Mouse (Mus musculus) erythroblast, embryonic 14.5 days (primary cell): ENCODE measurements around the gene Usf3. TPM values are rescaled to one million over a fixed set of nuclear protein-coding genes. Genes with fewer than 3 reads are reported as not detected.

ENCODE experiments used
- H3K27me3 ChIP-seq: 2 replicates; pipeline ENCODE4 v1.6.1; 2012; ENCODE audit warnings: inconsistent platforms; ENCODE audit not compliant: control insufficient read depth
- H3K36me3 ChIP-seq: 2 replicates; pipeline ENCODE4 v1.6.1; 2012; ENCODE audit warnings: mild to moderate bottlenecking, inconsistent platforms; ENCODE audit not compliant: control insufficient read depth
- H3K4me1 ChIP-seq: 2 replicates; pipeline ENCODE4 v1.6.1; 2012; ENCODE audit warnings: inconsistent platforms; ENCODE audit not compliant: control insufficient read depth
- H3K4me3 ChIP-seq: replicated peaks from 2 replicates; pipeline ENCODE3; 2012; ENCODE audit warnings: moderate library complexity, mild to moderate bottlenecking, inconsistent platforms
- H3K9me3 ChIP-seq: 2 replicates; pipeline ENCODE4 v1.6.1; 2012; ENCODE audit warnings: low read length, inconsistent platforms, mixed read lengths; ENCODE audit not compliant: control insufficient read depth
- GATA1 ChIP-seq: IDR thresholded peaks from 2 replicates; pipeline ENCODE4 v1.6.1; 2012; ENCODE audit warnings: low read length, inconsistent platforms, mixed read lengths
- TAL1 ChIP-seq: IDR thresholded peaks from 3 replicates; pipeline ENCODE4 v1.6.1; 2012; ENCODE audit warnings: low read length, inconsistent platforms, mixed read lengths
- polyA plus RNA-seq: library from polyadenylated mRNA; stranded (reverse); fragments of >175 nt; gene quantifications from 2 replicates; pipeline ENCODE4 v1.2.3, GENCODE M21; 2012

Usf3 gene
- polyA plus RNA-seq, 1 experiment, result 0.51 TPM

- no peak overlapping the region for H3K4me3 ChIP-seq
- H3K27me3 ChIP-seq, result peaks cover 4% of the 10 kb centered on the region; the same call in 1 of the 2 replicates
- peaks cover 13% of the 10 kb centered on the region for H3K4me1 ChIP-seq
- no peaks in the 10 kb centered on the region for H3K36me3 ChIP-seq
- no peak for TF ChIP-seq GATA1
- no peak for TF ChIP-seq TAL1
- no peaks in the 10 kb centered on the region for H3K9me3 ChIP-seq
Measured at GRCm38 (mm10) chr16:44270606-44271005, 97.6 kb downstream of the Usf3 start.

- Histone ChIP-seq H3K4me1 (peaks cover 4% of the 10 kb centered on the region), H3K36me3 (no peaks in the 10 kb centered on the region), H3K9me3 (no peaks in the 10 kb centered on the region), H3K27me3 (peaks cover 4% of the 10 kb centered on the region; the same call in 1 of the 2 replicates), H3K4me3 (no peak overlapping the region)
- no peak for TF ChIP-seq GATA1
- TF ChIP-seq TAL1, result no peak
Measured at GRCm38 (mm10) chr16:44271371-44272038, 98.5 kb downstream of the Usf3 start.

Other genes starting within 250 kb of the Usf3 start
- 0.04 TPM in 1 of 2 replicates, not detected in the other for gene Qtrt2, start 246.4 kb upstream of the Usf3 start, polyA plus RNA-seq
- gene Zdhhc23, start 193.5 kb upstream of the Usf3 start, polyA plus RNA-seq, result 0.01 TPM in 1 of 2 replicates, not detected in the other
- not detected in 2 replicates for gene Gramd1c, start 109.9 kb upstream of the Usf3 start, polyA plus RNA-seq
- 0.06 and 0.12 TPM in 2 replicates for gene Atp6v1a, start 33.5 kb upstream of the Usf3 start, polyA plus RNA-seq
- 0.89 and 1.7 TPM in 2 replicates for gene Naa50, start 33.4 kb upstream of the Usf3 start, polyA plus RNA-seq
- gene Sidt1, start 159.9 kb downstream of the Usf3 start, polyA plus RNA-seq, result not detected in 2 replicates
- 0.75 and 1.3 TPM in 2 replicates for gene Spice1, start 173.9 kb downstream of the Usf3 start, polyA plus RNA-seq
- 0.02 TPM in 1 of 2 replicates, not detected in the other for gene Cfap44, start 221.6 kb downstream of the Usf3 start, polyA plus RNA-seq